Mouse (Mus musculus): ENCODE results near the gene Fgd5. TPM values are rescaled to one million over a fixed set of nuclear protein-coding genes. Genes with fewer than 3 reads are reported as not detected.

Fgd5 gene
- polyA plus RNA-seq, 1 experiment from 2014 or later, result 7.0 TPM

DNA sequence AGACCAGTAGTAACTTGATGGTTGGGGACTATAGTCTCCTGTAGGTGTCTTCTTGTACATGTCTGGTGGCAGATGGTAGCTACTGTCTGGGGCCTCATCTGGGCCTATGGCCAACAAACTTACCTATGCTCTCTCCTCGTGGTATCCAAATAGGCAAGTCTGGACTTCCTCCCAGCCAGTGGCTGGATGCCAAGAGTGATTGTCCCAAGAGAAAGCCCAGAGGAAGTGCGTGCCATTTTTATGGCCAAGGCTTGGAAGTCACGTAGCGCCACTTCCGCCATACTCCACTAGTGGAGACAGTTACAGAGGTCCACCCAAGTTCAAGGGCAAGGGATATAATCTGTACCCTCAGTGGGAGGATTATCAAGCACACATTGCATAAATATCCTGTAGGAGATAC is 62.6 kb downstream of the Fgd5 start:
- H3K4me2 ChIP-seq (replicated peaks), result no peak overlapping the region
- WGBS, result 69% methylated on average over 5 of the region's 5 CpGs
- no peak for ATAC-seq
- no peak overlapping the region for H3K9ac ChIP-seq
- H3K36me3 ChIP-seq, result no peaks in the 10 kb centered on the region
- no peak overlapping the region for H3K27ac ChIP-seq
- no peak overlapping the region for H3K4me3 ChIP-seq (replicated peaks)
- no peaks in the 10 kb centered on the region for H3K9me3 ChIP-seq
- no peaks in the 10 kb centered on the region for H3K27me3 ChIP-seq (replicated peaks)
- no peaks in the 10 kb centered on the region for H3K4me1 ChIP-seq (replicated peaks)

GRCm38 (mm10) chr6:92042055-92042454 is 63.4 kb downstream of the Fgd5 start:
- no peaks in the 10 kb centered on the region for H3K36me3 ChIP-seq
- WGBS, result 67% methylated on average over 4 of the region's 4 CpGs

GRCm38 (mm10) chr6:92042850-92043249 is 64.2 kb downstream of the Fgd5 start:
- 87% methylated on average over 1 of the region's 1 CpGs for WGBS
- Histone ChIP-seq H3K36me3 (no peaks in the 10 kb centered on the region), H3K27ac (no peak overlapping the region), H3K4me3 (replicated peaks) (no peak overlapping the region), H3K9me3 (no peaks in the 10 kb centered on the region), H3K4me1 (replicated peaks) (no peaks in the 10 kb centered on the region), H3K4me2 (replicated peaks) (no peak overlapping the region), H3K9ac (no peak overlapping the region), H3K27me3 (replicated peaks) (no peaks in the 10 kb centered on the region)
- ATAC-seq, result no peak

More at GRCm38 (mm10) chr6:92042055-92042454, 63.4 kb downstream of the Fgd5 start:
- Histone ChIP-seq H3K4me1 (replicated peaks) (no peaks in the 10 kb centered on the region), H3K27ac (no peak overlapping the region), H3K9ac (no peak overlapping the region), H3K4me3 (replicated peaks) (no peak overlapping the region), H3K27me3 (replicated peaks) (no peaks in the 10 kb centered on the region), H3K9me3 (no peaks in the 10 kb centered on the region), H3K4me2 (replicated peaks) (no peak overlapping the region)
- ATAC-seq, result no peak

DNA sequence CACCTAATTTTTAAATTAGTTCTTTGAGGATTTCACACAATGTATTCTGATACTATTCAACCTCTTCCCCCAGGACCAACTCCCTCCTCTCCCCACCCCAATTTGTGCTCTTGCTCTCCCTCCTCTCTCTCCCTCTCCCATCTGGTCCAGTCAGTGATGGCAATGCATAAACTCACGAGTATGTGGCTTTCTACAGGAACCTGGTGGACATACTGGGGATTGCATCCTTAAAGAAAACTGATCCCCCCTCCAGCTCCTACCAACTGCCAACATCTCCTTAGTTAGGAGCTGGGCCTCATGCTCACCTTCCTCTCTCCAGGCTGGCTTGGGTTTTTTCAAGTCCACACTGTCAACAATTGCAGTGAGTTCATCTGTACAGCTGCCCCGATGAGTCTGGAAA is 79.1 kb downstream of the Fgd5 start:
- ATAC-seq, result no peak

DNA sequence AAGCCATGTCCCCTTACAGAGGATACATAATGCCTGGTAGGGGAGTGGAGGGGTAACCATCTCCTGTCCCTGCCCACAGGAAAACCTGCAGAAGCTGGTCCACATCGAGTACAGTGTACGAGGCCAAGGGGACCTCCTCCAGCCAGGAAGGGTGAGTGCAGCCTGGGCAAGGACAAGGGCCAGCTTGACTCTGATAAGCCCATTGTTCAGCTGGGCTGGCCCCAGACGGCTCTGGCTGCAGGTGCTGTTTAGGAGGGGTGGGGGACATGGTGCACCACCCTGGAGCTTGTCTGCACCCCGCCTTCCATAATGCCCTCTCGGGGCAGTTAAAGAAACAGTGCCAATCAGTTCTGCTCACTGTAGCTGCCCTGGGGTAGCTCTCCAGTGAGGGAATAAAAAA is 83.0 kb downstream of the Fgd5 start:
- H3K4me1 ChIP-seq (replicated peaks), result no peaks in the 10 kb centered on the region
- H3K36me3 ChIP-seq, result no peaks in the 10 kb centered on the region
- no peak overlapping the region for H3K4me2 ChIP-seq (replicated peaks)
- ATAC-seq, result no peak
- H3K9ac ChIP-seq, result no peak overlapping the region
- no peaks in the 10 kb centered on the region for H3K27me3 ChIP-seq (replicated peaks)
- 39% methylated on average over 5 of the region's 5 CpGs for WGBS
- no peak overlapping the region for H3K27ac ChIP-seq
- no peak overlapping the region for H3K4me3 ChIP-seq (replicated peaks)
- no peaks in the 10 kb centered on the region for H3K9me3 ChIP-seq

More for the DNA sequence above, 79.1 kb downstream of the Fgd5 start:
- Histone ChIP-seq H3K36me3 (no peaks in the 10 kb centered on the region), H3K27me3 (replicated peaks) (no peaks in the 10 kb centered on the region), H3K4me1 (replicated peaks) (no peaks in the 10 kb centered on the region), H3K27ac (no peak overlapping the region), H3K9me3 (no peaks in the 10 kb centered on the region), H3K4me2 (replicated peaks) (no peak overlapping the region), H3K9ac (no peak overlapping the region), H3K4me3 (replicated peaks) (no peak overlapping the region)
- 60% methylated on average over 2 of the region's 2 CpGs for WGBS

DNA sequence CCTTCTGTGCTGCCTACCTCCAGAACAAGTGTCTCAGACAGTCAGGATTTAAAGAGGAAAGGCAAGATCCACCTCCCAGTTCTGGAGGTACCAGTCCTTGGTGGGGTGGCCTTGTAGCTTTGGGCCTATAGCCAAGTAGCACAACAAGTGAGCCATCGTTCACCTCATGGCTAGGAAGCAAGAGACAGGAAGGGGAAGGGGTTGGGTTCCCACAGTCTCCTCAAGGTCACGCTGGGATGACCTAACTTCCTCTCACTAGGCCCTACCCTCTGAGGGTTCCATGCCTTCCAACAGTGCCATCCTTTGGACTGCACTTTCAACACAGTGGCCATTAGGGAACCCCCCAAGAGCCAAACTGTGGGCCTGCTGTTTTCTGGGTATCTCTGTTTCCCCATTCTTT is 84.8 kb downstream of the Fgd5 start:
- Histone ChIP-seq H3K27ac (no peak overlapping the region), H3K27me3 (replicated peaks) (no peaks in the 10 kb centered on the region), H3K36me3 (no peaks in the 10 kb centered on the region), H3K9ac (no peak overlapping the region), H3K4me2 (replicated peaks) (no peak overlapping the region), H3K9me3 (no peaks in the 10 kb centered on the region), H3K4me3 (replicated peaks) (no peak overlapping the region), H3K4me1 (replicated peaks) (no peaks in the 10 kb centered on the region)
- no peak for ATAC-seq
- whole genome bisulfite sequencing, result 73% methylated on average over 2 of the region's 2 CpGs

DNA sequence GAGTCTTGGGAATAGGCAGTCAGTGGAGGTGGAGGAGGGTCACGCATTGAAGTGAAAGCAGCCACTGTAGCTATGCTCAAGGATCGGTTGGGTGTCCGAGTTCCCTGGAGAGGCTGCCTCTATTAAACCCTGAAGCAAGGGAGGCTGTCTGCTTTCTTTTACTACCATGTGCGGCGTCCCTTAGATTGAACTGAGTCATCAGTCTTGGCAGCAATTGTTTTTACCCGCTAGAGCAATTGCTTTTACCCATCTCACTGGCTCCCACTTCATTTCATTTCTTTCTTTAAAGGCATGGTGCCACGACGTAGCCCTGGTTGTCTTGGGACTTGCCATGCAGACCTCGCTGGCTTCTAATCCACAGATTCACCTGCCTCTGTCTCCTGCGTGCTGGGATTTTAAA is 85.4 kb downstream of the Fgd5 start:
- Histone ChIP-seq H3K9me3 (no peaks in the 10 kb centered on the region), H3K4me1 (replicated peaks) (no peaks in the 10 kb centered on the region), H3K4me3 (replicated peaks) (no peak overlapping the region), H3K27me3 (replicated peaks) (no peaks in the 10 kb centered on the region), H3K9ac (no peak overlapping the region), H3K27ac (no peak overlapping the region), H3K36me3 (no peaks in the 10 kb centered on the region), H3K4me2 (replicated peaks) (no peak overlapping the region)
- 84% methylated on average over 10 of the region's 10 CpGs for WGBS
- ATAC-seq, result no peak

DNA sequence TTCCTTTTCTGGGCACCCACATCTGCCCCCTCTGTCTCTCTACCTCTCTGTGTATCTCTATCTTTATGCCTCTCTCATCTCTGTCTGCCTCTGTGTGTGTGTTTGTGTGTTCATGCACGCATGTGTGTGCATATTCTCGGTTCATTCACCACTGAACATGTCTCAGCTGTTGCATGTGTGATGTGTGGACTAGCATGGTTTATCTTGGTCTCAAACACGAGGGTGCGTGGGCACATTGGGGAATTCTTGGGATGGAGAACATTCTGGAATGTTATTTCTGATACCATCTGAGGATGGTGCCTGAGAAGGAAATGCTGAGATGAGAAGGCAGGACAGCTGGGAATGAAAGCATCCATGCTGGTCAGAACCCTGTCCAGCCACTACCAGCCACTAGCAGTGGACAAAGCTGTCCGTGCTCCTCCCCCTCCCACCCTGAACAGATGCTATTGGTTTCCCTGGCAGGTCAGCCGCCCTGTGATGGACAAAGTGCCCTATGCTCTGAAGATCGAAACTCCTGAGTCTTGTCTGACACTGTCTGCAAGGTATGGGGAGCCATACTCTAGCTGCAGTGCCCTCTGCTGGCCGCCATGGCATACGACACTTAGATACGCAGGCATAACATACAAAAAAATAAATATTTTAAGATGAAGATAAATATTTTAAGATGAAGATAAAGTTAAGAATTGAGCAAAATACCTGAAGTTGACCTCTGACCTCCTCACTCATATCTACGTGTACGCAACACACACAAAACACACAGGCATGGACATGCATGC is 87.2 kb downstream of the Fgd5 start:
- Histone ChIP-seq H3K27me3 (replicated peaks) (no peaks in the 10 kb centered on the region), H3K4me3 (replicated peaks) (no peak overlapping the region), H3K27ac (no peak overlapping the region), H3K36me3 (no peaks in the 10 kb centered on the region), H3K9ac (no peak overlapping the region), H3K4me2 (replicated peaks) (no peak overlapping the region), H3K9me3 (no peaks in the 10 kb centered on the region), H3K4me1 (replicated peaks) (no peaks in the 10 kb centered on the region)
- ATAC-seq, result no peak
- WGBS, result 54% methylated on average over 12 of the region's 12 CpGs

DNA sequence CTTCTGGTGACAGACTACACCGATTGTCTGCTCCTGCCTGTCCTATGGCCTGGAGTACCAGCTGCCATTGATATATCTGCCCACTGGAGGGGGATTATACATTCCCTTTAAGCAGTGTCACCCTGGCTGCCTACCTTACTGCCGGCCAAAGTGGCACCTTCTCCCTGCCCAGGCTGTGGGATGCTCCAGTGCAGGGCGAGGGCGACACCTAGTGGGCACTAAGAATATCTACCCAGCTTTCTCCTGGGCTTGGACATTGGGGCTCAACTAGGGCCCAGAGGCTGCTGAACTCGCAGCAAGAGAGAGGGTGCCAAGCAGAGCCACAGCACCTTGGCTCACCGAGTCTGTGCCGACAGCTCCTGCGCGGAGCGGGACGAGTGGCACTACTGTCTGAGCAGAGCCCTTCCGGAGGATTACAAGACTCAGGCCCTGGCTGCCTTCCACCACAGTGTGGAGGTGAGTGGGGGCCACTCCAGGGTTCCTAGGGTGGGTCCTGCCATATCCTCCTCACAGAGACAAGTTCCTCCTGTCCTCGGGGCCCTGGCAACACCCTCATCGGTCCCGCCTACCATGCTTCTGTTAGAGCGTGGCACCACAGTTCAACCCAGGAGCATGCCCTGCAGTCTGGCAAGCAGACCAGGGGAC is 88.6 kb downstream of the Fgd5 start:
- peak; percentile 89 for ATAC-seq
- Histone ChIP-seq H3K36me3 (no peaks in the 10 kb centered on the region), H3K9ac (no peak overlapping the region), H3K27me3 (replicated peaks) (no peaks in the 10 kb centered on the region), H3K4me1 (replicated peaks) (no peaks in the 10 kb centered on the region), H3K27ac (no peak overlapping the region), H3K9me3 (no peaks in the 10 kb centered on the region), H3K4me2 (replicated peaks) (no peak overlapping the region), H3K4me3 (replicated peaks) (no peak overlapping the region)
- 35% methylated on average over 16 of the region's 16 CpGs for WGBS

GRCm38 (mm10) chr6:92071121-92071839 is 92.6 kb downstream of the Fgd5 start:
- whole genome bisulfite sequencing, result 52% methylated on average over 15 of the region's 15 CpGs
- Histone ChIP-seq H3K27ac (no peak overlapping the region), H3K4me3 (replicated peaks) (no peak overlapping the region), H3K36me3 (no peaks in the 10 kb centered on the region), H3K9ac (no peak overlapping the region), H3K4me2 (replicated peaks) (no peak overlapping the region), H3K9me3 (no peaks in the 10 kb centered on the region), H3K4me1 (replicated peaks) (no peaks in the 10 kb centered on the region), H3K27me3 (replicated peaks) (no peaks in the 10 kb centered on the region)
- 0 out of 2 replicates have a peak, but pooled peaks have one; percentile 19 for ATAC-seq

- 87% methylated on average over 2 of the region's 2 CpGs for WGBS
- Histone ChIP-seq H3K4me3 (replicated peaks) (no peak overlapping the region), H3K9ac (no peak overlapping the region), H3K4me1 (replicated peaks) (no peaks in the 10 kb centered on the region), H3K4me2 (replicated peaks) (no peak overlapping the region), H3K27ac (no peak overlapping the region), H3K9me3 (no peaks in the 10 kb centered on the region), H3K36me3 (no peaks in the 10 kb centered on the region), H3K27me3 (replicated peaks) (no peaks in the 10 kb centered on the region)
- ATAC-seq, result no peak
Observed at GRCm38 (mm10) chr6:92080730-92081129, 102.1 kb downstream of the Fgd5 start.

- no peaks in the 10 kb centered on the region for H3K27me3 ChIP-seq (replicated peaks)
- no peak overlapping the region for H3K4me2 ChIP-seq (replicated peaks)
- H3K4me1 ChIP-seq (replicated peaks), result no peaks in the 10 kb centered on the region
- ATAC-seq, result no peak
- no peaks in the 10 kb centered on the region for H3K36me3 ChIP-seq
- no peaks in the 10 kb centered on the region for H3K9me3 ChIP-seq
- H3K4me3 ChIP-seq (replicated peaks), result no peak overlapping the region
- H3K9ac ChIP-seq, result no peak overlapping the region
- 78% methylated on average over 4 of the region's 4 CpGs for WGBS
- no peak overlapping the region for H3K27ac ChIP-seq
Observed at GRCm38 (mm10) chr6:92082756-92083155, 104.1 kb downstream of the Fgd5 start.

Data from intestine, embryonic 15.5 days (tissue).